Mouse (Mus musculus) liver, embryonic 16.5 days (tissue): ENCODE results near the gene Dscaml1. TPM values are rescaled to one million over a fixed set of nuclear protein-coding genes. Genes with fewer than 3 reads are reported as not detected.

ENCODE experiments used
- ATAC-seq: fragments of 200-750 bp; cut with Nextera tagmentation; 2 replicates; pipeline ENCODE4 v1.8.0; 2017; ENCODE audit warnings: low read depth, mild to moderate bottlenecking, moderate number of reproducible peaks, moderate library complexity
- H3K27ac ChIP-seq: fragments of 300-500 bp; sonication (generic); 2 replicates; pipeline ENCODE4 v1.5.1; 2014; ENCODE audit warnings: mild to moderate bottlenecking, low read length
- H3K27me3 ChIP-seq: fragments of 300-500 bp; sonication (generic); 2 replicates; pipeline ENCODE4 v1.6.1; 2014; ENCODE audit warnings: low read depth, low read length, mixed read lengths; ENCODE audit not compliant: control insufficient read depth, insufficient read depth
- H3K36me3 ChIP-seq: fragments of 300-500 bp; sonication (generic); 2 replicates; pipeline ENCODE4 v1.6.1; 2014; ENCODE audit warnings: mild to moderate bottlenecking; ENCODE audit not compliant: control insufficient read depth, insufficient read depth
- H3K4me1 ChIP-seq: fragments of 300-500 bp; sonication (generic); 2 replicates; pipeline ENCODE4 v1.6.1; 2014; ENCODE audit warnings: low read depth, low read length, mixed read lengths; ENCODE audit not compliant: control insufficient read depth
- H3K4me2 ChIP-seq: fragments of 300-500 bp; sonication (generic); 2 replicates; pipeline ENCODE4 v1.6.1; 2014; ENCODE audit warnings: low read depth, low read length, mixed read lengths
- H3K4me3 ChIP-seq: fragments of 300-500 bp; sonication (generic); 2 replicates; pipeline ENCODE4 v1.5.1; 2014; ENCODE audit warnings: low read depth, mild to moderate bottlenecking, low read length
- H3K9ac ChIP-seq: fragments of 300-500 bp; sonication (generic); 2 replicates; pipeline ENCODE4 v1.6.1; 2014; ENCODE audit warnings: low read depth, low read length
- H3K9me3 ChIP-seq: fragments of 300-500 bp; sonication (generic); replicated peaks from 2 replicates; pipeline ENCODE4 v1.6.1; 2016; ENCODE audit warnings: low read length; ENCODE audit not compliant: control insufficient read depth
- WGBS: fragments of 180-500 bp; shearing (Covaris S2); extraction: QIAGEN DNeasy Blood & Tissue Kit; methylation state at CpG from one replicate; pipeline ENCODE4 v1.1.7; 2014; ENCODE audit not compliant: insufficient replicate concordance; 5-methylcytosine and 5-hydroxymethylcytosine counted together
- polyA plus RNA-seq: library from polyadenylated mRNA; unstranded; fragments of >200 nt; fragmentation: Nextera tagmentation; extraction: Ambion mirVana; gene quantifications from 2 replicates; pipeline ENCODE4 v1.2.1, GENCODE M21; 2015

Gene Dscaml1
- polyA plus RNA-seq, 1 experiment from 2014 or later: not detected

DNA sequence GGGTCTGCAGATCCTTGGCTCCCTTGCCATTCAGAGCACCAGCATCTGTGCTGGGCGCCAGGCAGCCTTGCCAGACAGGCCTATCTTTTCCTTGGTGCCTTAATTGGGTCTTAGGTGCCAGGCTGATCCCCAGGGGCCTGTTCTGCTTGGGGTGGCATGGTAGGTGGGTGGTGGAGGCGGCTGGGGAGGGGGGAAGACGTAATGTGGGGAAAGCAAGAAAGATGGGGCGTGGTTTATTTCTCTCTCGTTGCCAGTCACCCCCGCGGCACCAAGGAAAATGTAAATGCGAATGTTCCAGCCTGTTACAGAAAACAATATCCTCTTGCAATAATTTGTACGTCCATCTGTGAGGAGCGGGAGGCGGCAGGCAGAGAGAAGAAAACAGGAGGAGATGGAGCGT is 6.2 kb downstream of the Dscaml1 start:
- H3K27ac ChIP-seq: no peak overlapping the region
- H3K36me3 ChIP-seq: no peaks in the 10 kb centered on the region
- no peaks in the 10 kb centered on the region for H3K4me1 ChIP-seq
- H3K4me3 ChIP-seq: no peak overlapping the region
- H3K9me3 ChIP-seq: no peaks in the 10 kb centered on the region
- H3K27me3 ChIP-seq: peaks cover 43% of the 10 kb centered on the region
- no peak overlapping the region for H3K4me2 ChIP-seq
- no peak overlapping the region for H3K9ac ChIP-seq
- no peak for ATAC-seq
- 57% methylated on average over 12 of the region's 12 CpGs for WGBS

DNA sequence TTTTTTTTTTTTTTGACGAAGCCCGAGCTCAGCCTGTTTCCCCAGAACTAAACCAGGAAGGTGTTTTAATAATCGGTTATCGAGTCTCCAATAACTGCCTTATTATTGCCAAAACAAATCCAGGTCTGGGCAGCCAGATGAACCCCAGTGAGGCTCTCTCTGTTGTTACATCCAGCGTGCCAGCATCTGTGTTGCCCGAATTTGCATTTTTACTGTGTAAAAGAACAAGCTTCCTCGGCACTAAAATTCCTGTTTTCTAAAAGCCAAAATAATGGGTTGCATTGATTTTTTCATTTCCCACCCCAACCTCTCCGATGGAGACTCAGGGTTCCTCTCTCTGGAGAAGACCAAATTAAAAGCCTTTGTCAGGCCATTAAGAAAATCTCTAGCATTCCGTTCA is 6.7 kb downstream of the Dscaml1 start:
- no peak overlapping the region for H3K27ac ChIP-seq
- H3K36me3 ChIP-seq: no peaks in the 10 kb centered on the region
- no peak overlapping the region for H3K4me3 ChIP-seq
- 56% methylated on average over 9 of the region's 9 CpGs for WGBS
- H3K9me3 ChIP-seq: no peaks in the 10 kb centered on the region
- no peaks in the 10 kb centered on the region for H3K4me1 ChIP-seq
- ATAC-seq: no peak
- H3K9ac ChIP-seq: no peak overlapping the region
- peaks cover 43% of the 10 kb centered on the region for H3K27me3 ChIP-seq
- no peak overlapping the region for H3K4me2 ChIP-seq

DNA sequence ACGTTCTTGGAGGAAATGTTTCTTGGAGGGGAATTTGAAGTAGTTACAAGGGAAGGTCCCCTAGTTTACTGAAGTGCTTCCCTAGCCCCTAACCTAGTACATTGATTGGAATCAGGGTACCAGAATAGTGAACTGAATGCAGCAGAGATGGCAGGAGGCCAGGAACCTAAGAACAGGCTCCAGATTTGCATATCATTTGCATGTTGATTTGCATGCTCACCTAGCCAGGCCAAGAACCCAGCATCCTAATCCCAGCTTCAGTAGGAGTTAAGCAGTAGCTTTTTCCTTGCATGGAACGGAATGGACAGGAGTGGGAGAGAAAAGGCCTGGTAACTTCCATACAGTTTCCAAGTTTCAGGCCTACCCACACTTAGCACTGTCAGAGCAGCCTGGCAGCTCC is 7.7 kb downstream of the Dscaml1 start:
- H3K9me3 ChIP-seq: no peaks in the 10 kb centered on the region
- H3K27me3 ChIP-seq: peaks cover 37% of the 10 kb centered on the region
- no peak overlapping the region for H3K27ac ChIP-seq
- no peak overlapping the region for H3K4me2 ChIP-seq
- H3K9ac ChIP-seq: no peak overlapping the region
- ATAC-seq: no peak
- 46% methylated on average over 2 of the region's 2 CpGs for WGBS
- no peaks in the 10 kb centered on the region for H3K36me3 ChIP-seq
- no peak overlapping the region for H3K4me3 ChIP-seq
- no peaks in the 10 kb centered on the region for H3K4me1 ChIP-seq

DNA sequence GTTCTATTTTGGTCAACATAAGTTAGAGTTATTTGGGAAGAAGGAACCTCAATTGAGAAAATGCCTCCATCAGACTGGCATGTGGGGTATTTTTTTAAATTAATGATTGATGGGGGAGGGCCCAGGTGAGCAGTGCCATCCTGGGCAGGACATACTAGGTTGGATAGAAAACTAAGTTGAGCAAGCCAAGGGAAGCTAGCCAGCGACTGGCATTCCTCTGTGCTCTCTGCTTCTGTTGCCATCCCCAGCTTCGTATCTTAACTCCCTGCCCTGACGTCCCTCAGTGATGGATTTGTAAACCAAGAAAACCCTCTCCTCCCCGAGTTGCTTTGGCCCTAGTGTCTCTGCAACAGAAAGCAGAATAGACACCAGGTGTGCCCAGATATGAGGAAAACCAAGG is 12.6 kb downstream of the Dscaml1 start:
- no peak overlapping the region for H3K27ac ChIP-seq
- no peak overlapping the region for H3K4me2 ChIP-seq
- no peaks in the 10 kb centered on the region for H3K36me3 ChIP-seq
- H3K9me3 ChIP-seq: no peaks in the 10 kb centered on the region
- 50% methylated on average over 4 of the region's 4 CpGs for WGBS
- no peaks in the 10 kb centered on the region for H3K27me3 ChIP-seq
- H3K4me3 ChIP-seq: no peak overlapping the region
- no peak for ATAC-seq
- H3K9ac ChIP-seq: no peak overlapping the region
- H3K4me1 ChIP-seq: no peaks in the 10 kb centered on the region

DNA sequence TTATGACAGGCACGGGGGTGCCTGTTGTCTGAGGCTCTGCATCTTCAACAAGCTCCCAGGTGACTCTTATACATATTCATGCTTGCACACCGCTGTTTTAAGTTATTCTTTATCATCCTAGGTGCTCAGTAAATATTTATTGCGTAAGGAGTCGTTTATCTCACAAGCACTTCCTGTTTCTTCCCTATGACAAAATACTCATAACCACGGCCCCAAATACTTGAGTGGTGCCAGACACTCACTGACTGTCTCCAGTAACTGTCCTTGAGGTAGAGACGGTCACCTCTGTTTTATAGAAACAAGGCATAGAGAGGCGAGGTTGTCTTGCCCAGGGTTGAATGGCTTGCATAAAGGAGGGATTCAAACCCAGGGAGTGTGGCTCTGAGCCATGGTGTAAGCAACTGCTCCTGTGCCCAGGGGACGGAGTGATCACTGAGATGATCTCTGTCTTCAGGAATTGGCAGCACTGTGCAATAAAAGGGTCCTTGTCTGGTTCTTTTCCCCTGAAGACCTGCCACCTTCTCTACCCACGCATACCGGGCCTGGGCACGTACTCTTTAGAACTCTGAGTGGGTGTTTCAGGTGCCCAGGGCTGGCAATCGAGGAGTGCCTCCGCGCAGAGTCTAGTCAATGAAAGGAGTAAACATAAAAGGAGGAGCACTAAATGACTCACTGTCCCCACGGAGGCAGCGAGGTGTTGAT is 13.8 kb downstream of the Dscaml1 start:
- H3K9me3 ChIP-seq: no peaks in the 10 kb centered on the region
- no peaks in the 10 kb centered on the region for H3K36me3 ChIP-seq
- no peak for ATAC-seq
- no peak overlapping the region for H3K9ac ChIP-seq
- WGBS: 50% methylated on average over 16 of the region's 16 CpGs
- no peaks in the 10 kb centered on the region for H3K4me1 ChIP-seq
- H3K4me3 ChIP-seq: no peak overlapping the region
- H3K27me3 ChIP-seq: no peaks in the 10 kb centered on the region
- H3K27ac ChIP-seq: no peak overlapping the region
- no peak overlapping the region for H3K4me2 ChIP-seq

DNA sequence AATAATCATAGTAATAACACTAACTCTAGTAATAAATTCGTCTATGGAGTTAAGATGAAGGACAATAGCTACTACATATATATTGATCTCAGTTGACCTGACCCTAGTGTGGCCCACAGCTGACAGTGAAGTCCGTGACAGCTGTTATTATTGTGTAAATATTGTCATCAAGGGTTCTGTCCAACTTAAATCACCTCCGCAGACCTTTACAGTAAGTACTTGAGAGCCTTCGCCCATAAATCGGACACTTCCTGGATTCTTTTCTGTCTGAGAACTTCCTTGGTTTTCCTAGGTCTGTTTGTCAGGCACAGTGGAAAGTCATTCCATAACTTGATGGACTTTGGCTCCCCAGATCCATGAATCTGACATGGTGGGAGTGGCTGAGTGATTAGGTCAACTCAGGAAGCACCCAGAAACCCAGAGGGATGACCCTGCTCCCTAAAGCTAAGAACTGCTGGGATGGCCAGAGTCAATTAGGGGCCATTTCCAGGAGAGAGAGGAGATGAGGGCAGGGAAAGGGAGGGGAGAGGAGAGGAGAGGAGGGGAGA is 17.9 kb downstream of the Dscaml1 start:
- WGBS: 57% methylated on average over 5 of the region's 5 CpGs
- Histone ChIP-seq H3K4me2 (no peak overlapping the region), H3K4me1 (no peaks in the 10 kb centered on the region), H3K4me3 (no peak overlapping the region), H3K9me3 (no peaks in the 10 kb centered on the region), H3K27me3 (no peaks in the 10 kb centered on the region; the same call in 1 of the 2 replicates), H3K9ac (no peak overlapping the region), H3K36me3 (no peaks in the 10 kb centered on the region), H3K27ac (no peak overlapping the region)
- no peak for ATAC-seq

DNA sequence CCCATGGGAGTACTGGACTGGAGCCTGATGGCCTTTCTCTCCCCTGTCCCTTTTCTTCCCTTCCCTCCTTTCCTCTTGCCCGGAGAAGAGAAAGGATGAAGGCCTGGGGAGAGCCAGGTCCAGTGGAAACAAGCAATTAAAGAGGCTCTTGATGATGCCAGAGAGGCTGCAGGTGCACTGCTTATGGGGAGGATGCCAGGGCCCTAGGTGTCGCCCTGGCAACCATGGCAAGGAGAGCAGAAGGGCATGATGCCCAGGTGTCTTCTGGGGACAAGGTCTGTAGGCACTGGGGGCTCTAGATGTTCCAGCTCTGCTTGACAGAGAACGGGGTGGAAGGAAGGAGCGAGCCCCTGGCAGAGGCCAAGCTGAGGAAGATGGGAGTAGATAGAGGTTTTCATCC is 23.2 kb downstream of the Dscaml1 start:
- no peak overlapping the region for H3K4me3 ChIP-seq
- H3K36me3 ChIP-seq: no peaks in the 10 kb centered on the region
- no peaks in the 10 kb centered on the region; the same call in 1 of the 2 replicates for H3K27me3 ChIP-seq
- ATAC-seq: no peak
- 62% methylated on average over 4 of the region's 4 CpGs for whole genome bisulfite sequencing
- H3K4me2 ChIP-seq: no peak overlapping the region
- no peak overlapping the region for H3K9ac ChIP-seq
- H3K27ac ChIP-seq: no peak overlapping the region
- H3K4me1 ChIP-seq: no peaks in the 10 kb centered on the region
- no peaks in the 10 kb centered on the region for H3K9me3 ChIP-seq

DNA sequence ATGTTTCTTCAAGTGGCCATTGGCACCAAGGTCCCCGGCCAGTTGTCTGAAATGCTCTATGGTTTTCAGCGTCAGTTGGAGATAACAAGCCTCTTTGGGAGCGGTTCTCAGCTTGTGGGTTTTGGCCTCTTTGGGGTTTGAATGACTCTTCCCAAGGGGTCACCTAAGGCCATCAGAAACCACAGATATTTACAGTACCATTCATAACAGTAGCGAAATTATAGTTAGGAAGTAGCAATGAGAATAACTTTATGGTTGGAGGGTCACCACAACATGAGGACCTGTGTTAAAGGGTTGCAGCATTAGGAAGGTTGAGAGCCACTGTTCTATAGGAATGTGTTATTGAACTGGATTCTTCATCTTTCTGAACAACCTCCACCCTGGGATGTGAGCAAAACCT is 24.9 kb downstream of the Dscaml1 start:
- no peaks in the 10 kb centered on the region; the same call in 1 of the 2 replicates for H3K27me3 ChIP-seq

DNA sequence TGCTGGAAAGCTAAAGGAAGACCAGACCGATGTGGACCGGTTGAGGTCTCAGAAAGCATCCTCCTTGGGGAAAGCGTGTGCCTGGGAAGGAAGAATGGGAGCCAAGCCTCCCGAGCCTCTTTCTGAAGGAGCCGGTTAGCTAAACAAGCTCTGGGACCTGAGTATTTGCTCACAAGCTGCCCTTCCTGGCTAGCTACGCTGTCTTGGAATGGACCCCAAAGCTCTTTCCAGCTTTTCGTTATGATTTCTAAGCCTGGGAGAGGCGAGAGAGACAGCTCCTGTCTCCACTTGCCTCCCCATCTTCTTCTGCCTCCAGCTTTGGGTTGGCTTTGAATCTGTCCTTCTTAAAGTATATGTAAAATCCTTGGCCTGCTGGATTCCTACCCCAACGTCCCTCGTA is 27.6 kb downstream of the Dscaml1 start:
- no peak overlapping the region for H3K4me3 ChIP-seq
- H3K27me3 ChIP-seq: no peaks in the 10 kb centered on the region
- no peak overlapping the region for H3K27ac ChIP-seq
- WGBS: 70% methylated on average over 10 of the region's 10 CpGs
- no peaks in the 10 kb centered on the region for H3K4me1 ChIP-seq
- no peak overlapping the region for H3K9ac ChIP-seq
- no peak overlapping the region for H3K4me2 ChIP-seq
- no peaks in the 10 kb centered on the region for H3K9me3 ChIP-seq
- no peaks in the 10 kb centered on the region for H3K36me3 ChIP-seq
- no peak for ATAC-seq

More for the DNA sequence above, 24.9 kb downstream of the Dscaml1 start:
- ATAC-seq: no peak
- no peak overlapping the region for H3K27ac ChIP-seq
- H3K4me1 ChIP-seq: no peaks in the 10 kb centered on the region
- H3K4me3 ChIP-seq: no peak overlapping the region
- no peaks in the 10 kb centered on the region for H3K9me3 ChIP-seq
- no peak overlapping the region for H3K9ac ChIP-seq
- WGBS: 34% methylated on average over 4 of the region's 4 CpGs
- no peak overlapping the region for H3K4me2 ChIP-seq
- no peaks in the 10 kb centered on the region for H3K36me3 ChIP-seq
